Mouse (Mus musculus) embryonic facial prominence, embryonic 14.5 days (tissue): ENCODE results near the gene Ms4a15. TPM values are rescaled to one million over a fixed set of nuclear protein-coding genes. Genes with fewer than 3 reads are reported as not detected.
A peak's percentile ranks its signal among the peaks of the same experiment; 100 is the strongest.

Experiments used
- ATAC-seq: fragments of 200-750 bp; cut with Nextera tagmentation; 2 replicates; pipeline ENCODE4 v1.8.0; 2017; ENCODE audit warnings: low read depth, moderate number of reproducible peaks, moderate TSS enrichment
- DNase-seq: peaks from one replicate; pipeline ENCODE4 v3.0.0-alpha.2; 2015; ENCODE audit warnings: low spot score
- H3K27ac ChIP-seq: fragments of 300-500 bp; sonication (generic); replicated peaks from 2 replicates; pipeline ENCODE4 v1.5.1; 2014; ENCODE audit warnings: low read depth, mild to moderate bottlenecking, low read length, moderate library complexity
- H3K27me3 ChIP-seq: fragments of 300-500 bp; sonication (generic); replicated peaks from 2 replicates; pipeline ENCODE4 v1.6.1; 2014; ENCODE audit warnings: low read length; ENCODE audit not compliant: control insufficient read depth, insufficient read depth
- H3K36me3 ChIP-seq: fragments of 300-500 bp; sonication (generic); 2 replicates; pipeline ENCODE4 v1.6.1; 2014; ENCODE audit warnings: low read length, mixed read lengths; ENCODE audit not compliant: control insufficient read depth, insufficient read depth
- H3K4me1 ChIP-seq: fragments of 300-500 bp; sonication (generic); 2 replicates; pipeline ENCODE4 v1.6.1; 2014; ENCODE audit warnings: antibody characterized with exemption, low read length; ENCODE audit not compliant: control insufficient read depth, insufficient read depth
- H3K4me2 ChIP-seq: fragments of 300-500 bp; sonication (generic); 2 replicates; pipeline ENCODE4 v1.6.1; 2014; ENCODE audit warnings: low read depth, mild to moderate bottlenecking, low read length, moderate library complexity, mixed read lengths
- H3K4me3 ChIP-seq: fragments of 300-500 bp; sonication (generic); 2 replicates; pipeline ENCODE4 v1.5.1; 2014; ENCODE audit warnings: low read depth, mild to moderate bottlenecking, low read length
- H3K9ac ChIP-seq: fragments of 300-500 bp; sonication (generic); 2 replicates; pipeline ENCODE4 v1.6.1; 2014; ENCODE audit warnings: low read depth, mild to moderate bottlenecking, low read length, moderate library complexity, mixed read lengths
- H3K9me3 ChIP-seq: fragments of 300-500 bp; sonication (generic); 2 replicates; pipeline ENCODE4 v1.6.1; 2016; ENCODE audit warnings: low read length; ENCODE audit not compliant: control insufficient read depth
- WGBS: fragments of 180-500 bp; shearing (Covaris S2); extraction: QIAGEN DNeasy Blood & Tissue Kit; methylation state at CpG from one replicate; pipeline ENCODE4 v1.1.7; 2014; 5-methylcytosine and 5-hydroxymethylcytosine counted together
- polyA plus RNA-seq: library from polyadenylated mRNA; unstranded; fragments of >200 nt; fragmentation: Nextera tagmentation; extraction: Ambion mirVana; gene quantifications from 2 replicates; pipeline ENCODE4 v1.2.1, GENCODE M21; 2014

The Ms4a15 gene
- polyA plus RNA-seq, 1 experiment from 2014 or later, result not detected

DNA sequence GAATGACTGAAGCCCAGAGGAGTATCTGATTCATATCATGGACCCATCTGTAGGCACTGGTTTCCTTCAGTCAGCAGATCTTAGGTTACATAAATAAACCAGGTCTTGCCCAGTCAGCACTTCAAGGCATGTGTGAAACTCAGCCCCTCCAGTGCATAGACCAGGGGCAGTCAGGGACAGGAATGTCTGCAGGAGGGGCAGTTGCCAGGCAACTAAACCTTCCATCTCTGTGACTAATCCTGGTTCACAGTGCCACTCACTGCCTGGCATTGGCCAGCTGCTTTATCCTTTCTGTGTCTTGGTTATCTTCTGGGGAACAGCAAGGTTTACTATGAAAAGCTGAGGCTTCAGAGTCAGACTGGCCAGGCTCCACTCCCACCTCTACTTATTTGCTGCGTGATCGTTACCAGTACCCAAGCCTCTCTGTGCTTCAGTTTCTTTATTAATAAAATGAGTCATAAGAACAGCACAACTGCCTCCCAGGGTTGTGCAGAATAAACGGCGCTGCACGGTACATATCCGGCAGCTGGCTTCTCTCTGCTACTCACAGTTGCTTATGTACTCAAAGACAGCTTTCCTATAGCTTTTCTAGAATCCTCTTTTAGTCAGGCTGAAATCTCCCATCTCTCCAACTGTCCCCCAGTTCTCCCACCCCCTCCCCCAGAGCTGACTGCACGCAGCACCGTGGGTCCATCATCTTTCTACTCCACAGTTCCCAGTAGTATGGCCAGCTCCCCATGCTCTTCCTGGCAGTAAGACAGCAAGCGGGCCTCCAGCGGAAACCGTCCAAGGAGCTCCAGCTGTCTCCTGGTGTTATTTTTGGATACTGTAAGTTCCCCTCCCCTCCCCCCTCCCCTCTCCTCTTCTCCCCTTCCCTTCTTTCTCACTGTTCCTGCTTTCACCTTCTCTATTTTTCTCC, 40.8 kb downstream of the Ms4a15 start:
- Histone ChIP-seq H3K27ac (peak overlapping the region; percentile 52; the same call in 1 of the 2 replicates), H3K4me1 (peaks cover 10% of the 10 kb centered on the region), H3K9ac (no peak overlapping the region), H3K9me3 (no peaks in the 10 kb centered on the region), H3K4me2 (no peak overlapping the region), H3K27me3 (no peaks in the 10 kb centered on the region), H3K4me3 (no peak overlapping the region), H3K36me3 (no peaks in the 10 kb centered on the region)
- ATAC-seq, result peak; percentile 75
- peak; percentile 87 for DNase-seq
- WGBS, result 52% methylated on average over 11 of the region's 11 CpGs

DNA sequence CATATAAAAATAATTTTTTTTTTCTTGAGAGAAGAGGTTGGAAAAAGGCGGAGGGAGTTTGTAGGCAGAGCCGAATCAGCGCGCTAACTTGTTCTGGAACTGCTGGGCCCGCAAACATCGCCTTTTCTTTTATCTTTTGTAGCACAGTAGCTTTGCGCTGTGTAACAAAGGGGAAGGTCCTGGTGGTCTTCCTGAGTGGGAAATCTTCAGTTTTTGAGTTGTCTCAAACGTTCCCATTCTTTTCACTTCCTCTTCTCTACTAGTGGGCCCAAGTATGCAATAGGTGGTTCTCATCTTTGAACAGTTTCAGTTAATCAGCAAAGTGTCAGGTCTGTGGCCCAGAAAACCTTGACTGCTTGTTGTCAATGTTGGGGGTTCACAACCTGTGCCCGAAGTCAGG, 43.5 kb downstream of the Ms4a15 start:
- peak overlapping the region; percentile 57 for H3K4me2 ChIP-seq
- peak overlapping the region; percentile 83 for H3K9ac ChIP-seq
- WGBS, result 47% methylated on average over 9 of the region's 9 CpGs
- H3K36me3 ChIP-seq, result peaks cover 19% of the 10 kb centered on the region
- peaks cover 16% of the 10 kb centered on the region for H3K4me1 ChIP-seq
- ATAC-seq (no peak), DNase-seq (no peak)
- no peaks in the 10 kb centered on the region for H3K27me3 ChIP-seq
- H3K4me3 ChIP-seq, result peak overlapping the region; percentile 56
- no peaks in the 10 kb centered on the region for H3K9me3 ChIP-seq
- peak overlapping the region; percentile 57 for H3K27ac ChIP-seq

DNA sequence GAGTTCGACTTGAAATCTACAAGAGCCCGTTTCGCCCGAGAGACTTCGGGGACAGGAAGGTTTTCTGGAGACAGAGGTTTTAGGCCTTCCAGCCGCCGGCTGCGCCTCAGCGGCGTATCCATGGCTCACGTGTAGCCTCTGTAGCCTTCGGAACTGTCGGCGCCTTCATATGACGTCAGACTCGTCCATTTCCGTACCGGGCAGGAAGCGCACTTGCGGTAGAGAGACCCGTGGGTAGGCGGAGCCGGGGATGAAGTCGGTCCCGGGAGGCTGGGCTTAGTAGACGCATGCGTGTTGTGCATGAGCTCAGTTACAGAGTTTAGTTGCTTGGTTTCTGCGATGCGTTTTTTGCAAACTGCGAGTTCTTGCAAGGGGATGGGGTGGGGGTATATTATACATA, 43.9 kb downstream of the Ms4a15 start, which contains the start of gene Ccdc86:
Gene Ccdc86, minus strand, starts transcription at position 155 of the 400 bp plus-strand sequence.
- Histone ChIP-seq H3K27me3 (no peaks in the 10 kb centered on the region), H3K36me3 (peaks cover 24% of the 10 kb centered on the region), H3K4me3 (peak within 1 kb of the TSS; percentile 56), H3K9me3 (no peaks in the 10 kb centered on the region), H3K9ac (peak within 1 kb of the TSS; percentile 83), H3K4me1 (peaks cover 16% of the 10 kb centered on the region), H3K27ac (peak within 1 kb of the TSS; percentile 57), H3K4me2 (peak within 1 kb of the TSS; percentile 89)
- peak; percentile 99 for DNase-seq
- ATAC-seq, result peak; percentile 96
- WGBS, result under 1% methylated on average over 25 of the region's 30 CpGs

DNA sequence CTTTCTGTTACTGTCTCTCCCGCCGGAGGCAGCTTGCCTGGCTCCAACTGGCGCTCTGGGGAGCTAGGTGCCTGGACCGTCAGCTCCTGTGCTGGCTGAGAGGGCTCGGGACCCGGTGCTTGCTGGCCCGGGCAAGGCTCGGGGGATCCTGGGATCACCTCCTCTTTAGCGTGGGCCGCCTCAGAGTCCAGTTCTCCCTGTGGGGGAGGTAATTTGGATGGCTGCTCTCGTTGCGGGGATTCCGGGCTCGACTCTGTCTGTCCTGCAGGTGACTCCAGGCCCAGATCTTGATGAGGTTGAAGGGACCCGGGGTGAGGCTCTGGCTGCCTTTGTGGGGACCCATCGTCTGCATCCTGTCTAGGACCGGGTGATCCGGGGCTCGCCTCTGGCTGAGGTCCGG, 44.6 kb downstream of the Ms4a15 start:
- DNase-seq, result no peak
- 3% methylated on average over 19 of the region's 20 CpGs for WGBS
- no peak for ATAC-seq

DNA sequence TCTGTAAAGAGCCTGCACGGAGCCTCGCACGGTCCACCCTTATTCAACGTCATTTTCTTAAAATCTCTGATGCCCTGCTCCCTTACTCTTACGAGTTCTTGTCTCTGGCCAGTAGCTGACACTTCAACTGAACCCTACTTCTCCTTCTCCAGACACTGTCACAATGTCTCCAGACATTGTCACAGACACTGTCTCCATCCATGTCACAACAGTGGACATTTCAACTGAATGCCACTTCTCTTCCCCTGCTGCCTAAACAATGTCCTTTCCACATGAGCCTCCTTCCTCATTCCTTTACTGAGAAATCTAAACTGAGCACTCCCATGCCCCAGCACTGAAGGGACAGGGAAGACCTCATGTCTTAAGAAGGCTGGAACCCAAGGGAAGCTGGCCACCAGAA, 45.8 kb downstream of the Ms4a15 start:
- DNase-seq (no peak), ATAC-seq (no peak)
- H3K4me1 ChIP-seq, result peaks cover 16% of the 10 kb centered on the region
- H3K4me2 ChIP-seq, result peak overlapping the region; percentile 89
- whole genome bisulfite sequencing, result 86% methylated on average over 5 of the region's 5 CpGs
- H3K27ac ChIP-seq, result no peak overlapping the region
- no peaks in the 10 kb centered on the region for H3K27me3 ChIP-seq
- H3K4me3 ChIP-seq, result peak overlapping the region; percentile 56
- no peaks in the 10 kb centered on the region for H3K9me3 ChIP-seq
- H3K9ac ChIP-seq, result peak overlapping the region; percentile 83
- peaks cover 43% of the 10 kb centered on the region for H3K36me3 ChIP-seq

More for the DNA sequence above, 44.6 kb downstream of the Ms4a15 start:
- no peaks in the 10 kb centered on the region for H3K27me3 ChIP-seq
- peak overlapping the region; percentile 89 for H3K4me2 ChIP-seq
- peak overlapping the region; percentile 83 for H3K9ac ChIP-seq
- H3K36me3 ChIP-seq, result peaks cover 31% of the 10 kb centered on the region
- no peak overlapping the region for H3K27ac ChIP-seq
- H3K4me3 ChIP-seq, result peak overlapping the region; percentile 56
- peaks cover 16% of the 10 kb centered on the region for H3K4me1 ChIP-seq
- no peaks in the 10 kb centered on the region for H3K9me3 ChIP-seq

DNA sequence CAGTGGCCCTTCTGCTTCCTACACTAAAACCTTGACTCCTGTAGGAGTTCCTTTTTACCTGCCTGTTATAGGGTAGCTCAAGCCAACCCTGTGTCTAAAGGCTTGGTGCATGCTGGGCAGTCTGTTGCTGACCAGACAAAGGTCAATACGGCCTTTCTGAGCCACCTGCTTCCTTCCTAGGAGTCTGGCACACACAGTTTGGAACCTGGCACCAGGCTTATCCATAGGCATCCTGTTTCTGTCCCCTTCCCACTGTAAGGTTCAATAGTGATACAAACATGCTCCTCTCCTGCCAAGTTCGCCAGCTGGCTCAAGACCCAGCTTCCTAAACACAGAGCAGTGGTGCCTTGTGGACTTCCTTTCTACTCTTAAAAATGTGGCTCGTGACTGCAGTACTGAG, 46.5 kb downstream of the Ms4a15 start:
- 91% methylated on average over 3 of the region's 3 CpGs for WGBS
- ATAC-seq (no peak), DNase-seq (no peak)
- peaks cover 49% of the 10 kb centered on the region for H3K36me3 ChIP-seq
- no peak overlapping the region for H3K27ac ChIP-seq
- peak overlapping the region; percentile 89; the same call in 1 of the 2 replicates for H3K4me2 ChIP-seq
- H3K4me1 ChIP-seq, result peaks cover 16% of the 10 kb centered on the region
- no peak overlapping the region; the same call in 1 of the 2 replicates for H3K4me3 ChIP-seq
- H3K27me3 ChIP-seq, result no peaks in the 10 kb centered on the region
- no peaks in the 10 kb centered on the region for H3K9me3 ChIP-seq
- peak overlapping the region; percentile 83; the same call in 1 of the 2 replicates for H3K9ac ChIP-seq

DNA sequence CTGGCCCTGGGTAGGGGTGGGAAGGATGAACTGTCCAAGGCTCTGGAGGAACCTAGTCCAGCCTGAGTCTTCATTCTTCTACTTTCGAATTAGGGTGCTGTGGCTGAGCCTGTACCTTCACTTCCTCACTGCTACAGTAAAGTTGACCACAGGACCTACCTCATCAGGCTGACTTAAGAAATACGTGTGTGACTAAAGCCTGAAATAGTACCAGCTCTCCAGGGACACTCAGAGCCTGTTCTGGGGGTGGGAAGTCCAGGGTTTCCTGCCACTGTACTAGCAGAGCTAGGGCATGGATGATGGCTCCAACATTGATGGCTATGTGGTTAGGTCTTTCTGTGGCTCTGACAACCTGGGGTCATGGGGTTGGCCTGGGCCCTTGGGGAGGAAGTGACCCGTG, 49.1 kb downstream of the Ms4a15 start:
- Histone ChIP-seq H3K9me3 (no peaks in the 10 kb centered on the region), H3K9ac (no peak overlapping the region), H3K27ac (no peak overlapping the region), H3K27me3 (no peaks in the 10 kb centered on the region; the same call in 1 of the 2 replicates), H3K4me2 (no peak overlapping the region), H3K36me3 (peaks cover 49% of the 10 kb centered on the region), H3K4me1 (peaks cover 24% of the 10 kb centered on the region), H3K4me3 (no peak overlapping the region)
- 84% methylated on average over 3 of the region's 3 CpGs for WGBS
- no peak for ATAC-seq
- no peak for DNase-seq

DNA sequence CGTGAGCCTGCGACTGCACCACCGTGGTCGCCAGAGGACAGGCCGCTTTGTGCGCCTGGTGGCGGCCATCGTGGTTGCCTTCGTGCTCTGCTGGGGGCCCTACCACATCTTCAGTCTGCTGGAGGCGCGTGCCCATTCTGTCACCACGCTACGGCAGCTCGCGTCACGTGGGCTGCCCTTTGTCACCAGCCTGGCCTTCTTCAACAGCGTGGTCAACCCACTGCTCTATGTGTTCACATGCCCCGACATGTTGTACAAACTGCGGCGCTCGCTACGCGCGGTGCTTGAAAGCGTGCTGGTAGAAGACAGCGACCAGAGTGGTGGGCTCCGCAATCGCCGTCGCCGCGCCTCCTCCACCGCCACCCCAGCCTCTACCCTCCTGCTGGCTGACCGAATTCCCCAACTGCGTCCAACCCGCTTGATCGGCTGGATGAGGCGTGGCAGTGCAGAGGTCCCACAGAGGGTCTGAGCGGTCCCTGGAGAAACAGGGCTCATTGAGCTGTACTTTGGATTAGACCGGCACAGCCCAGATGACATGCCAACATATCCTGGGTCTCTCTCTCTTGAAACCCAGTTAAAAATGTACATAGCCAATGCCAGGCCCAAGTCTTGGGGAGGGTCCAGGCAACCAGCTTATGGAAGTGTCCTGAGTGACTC, 52.1 kb downstream of the Ms4a15 start:
- peak; percentile 45 for DNase-seq
- H3K4me2 ChIP-seq, result peak overlapping the region; percentile 96
- H3K36me3 ChIP-seq, result peaks cover 43% of the 10 kb centered on the region
- H3K27ac ChIP-seq, result peak overlapping the region; percentile 48; the same call in 1 of the 2 replicates
- 2% methylated on average over 40 of the region's 40 CpGs for WGBS
- ATAC-seq, result peak; percentile 63
- H3K4me1 ChIP-seq, result 0 out of 2 replicates have a peak, but pooled peaks cover 8% of the 10 kb centered on the region
- peak overlapping the region; percentile 69 for H3K9ac ChIP-seq
- H3K4me3 ChIP-seq, result peak overlapping the region; percentile 42
- no peaks in the 10 kb centered on the region; the same call in 1 of the 2 replicates for H3K27me3 ChIP-seq
- H3K9me3 ChIP-seq, result no peaks in the 10 kb centered on the region
